Mouse (Mus musculus) adrenal gland, adult (tissue): ENCODE measurements around the gene Gm26897.

Experiments used
- DNase-seq, 2 experiments: peaks; one replicate each; pipeline ENCODE4 v3.0.0; 2022 to 2023; ENCODE audit warnings: low spot score in 1 of 2; ENCODE audit not compliant: inconsistent age in 2 of 2

The Gm26897 gene

GRCm38 (mm10) chr5:111742290-111742898, 8.7 kb downstream of the Gm26897 start:
- DNase-seq = no peak

GRCm38 (mm10) chr5:111749599-111749998, 15.9 kb downstream of the Gm26897 start:
- DNase-seq = no peak

- DNase-seq = no peak
These were observed 16.4 kb downstream of the Gm26897 start for GRCm38 (mm10) chr5:111750092-111750491.

GRCm38 (mm10) chr5:111754484-111755139, 20.9 kb downstream of the Gm26897 start:
- DNase-seq = no peak

- DNase-seq = no peak
These were observed 21.6 kb downstream of the Gm26897 start for GRCm38 (mm10) chr5:111755330-111755729.

GRCm38 (mm10) chr5:111760721-111761480, 27.2 kb downstream of the Gm26897 start:
- DNase-seq = no peak

- DNase-seq = no peak
These were observed 27.9 kb downstream of the Gm26897 start for GRCm38 (mm10) chr5:111761574-111761973.

GRCm38 (mm10) chr5:111762085-111762484, 28.4 kb downstream of the Gm26897 start:
- DNase-seq = peak in 1 of 2 experiments; percentile 34

- DNase-seq = no peak
These were observed 32.1 kb downstream of the Gm26897 start for GRCm38 (mm10) chr5:111765671-111766290.

- DNase-seq = no peak
These were observed 33.0 kb downstream of the Gm26897 start for GRCm38 (mm10) chr5:111766696-111767095.

- no peak for DNase-seq
These were observed 36.5 kb downstream of the Gm26897 start for GRCm38 (mm10) chr5:111770266-111770665.

GRCm38 (mm10) chr5:111772127-111772526, 38.4 kb downstream of the Gm26897 start:
- no peak for DNase-seq

GRCm38 (mm10) chr5:111772591-111773406, 39.1 kb downstream of the Gm26897 start:
- no peak for DNase-seq

- DNase-seq = no peak
These were observed 39.6 kb downstream of the Gm26897 start for GRCm38 (mm10) chr5:111773407-111773733.

GRCm38 (mm10) chr5:111776246-111776645, 42.5 kb downstream of the Gm26897 start:
- DNase-seq = no peak

- DNase-seq = no peak
These were observed 44.4 kb downstream of the Gm26897 start for GRCm38 (mm10) chr5:111778093-111778492.

GRCm38 (mm10) chr5:111779776-111780485, 46.2 kb downstream of the Gm26897 start:
- no peak for DNase-seq
